Mouse (Mus musculus) midbrain, postnatal 0 days (tissue): Measurements from ENCODE around the gene Svep1. TPM values are rescaled to one million over a fixed set of nuclear protein-coding genes. Genes with fewer than 3 reads are reported as not detected.
A peak's percentile ranks its signal among the peaks of the same experiment; 100 is the strongest.

Experiments
- ATAC-seq: fragments of 200-750 bp; cut with Nextera tagmentation; 2 replicates; pipeline ENCODE4 v1.8.0; 2017; ENCODE audit warnings: moderate number of reproducible peaks, mild to moderate bottlenecking, moderate TSS enrichment, moderate library complexity; ENCODE audit not compliant: low FRiP score
- DNase-seq: peaks from one replicate; pipeline ENCODE4 v3.0.0-alpha.2; 2015; ENCODE audit warnings: low spot score
- H3K27ac ChIP-seq: fragments of 300-500 bp; sonication (generic); 2 replicates; pipeline ENCODE4 v1.5.1; 2014; ENCODE audit warnings: low read depth, mild to moderate bottlenecking, low read length, mixed read lengths
- H3K27me3 ChIP-seq: fragments of 300-500 bp; sonication (generic); 2 replicates; pipeline ENCODE4 v1.6.1; 2014; ENCODE audit warnings: low read length, control low read depth, mixed read lengths; ENCODE audit not compliant: insufficient read depth
- H3K36me3 ChIP-seq: fragments of 300-500 bp; sonication (generic); 2 replicates; pipeline ENCODE4 v1.6.1; 2014; ENCODE audit warnings: low read length, control low read depth, mixed read lengths; ENCODE audit not compliant: insufficient read depth
- H3K4me1 ChIP-seq: fragments of 300-500 bp; sonication (generic); 2 replicates; pipeline ENCODE4 v1.6.1; 2014; ENCODE audit warnings: mild to moderate bottlenecking, control low read depth, antibody characterized with exemption, low read length, mixed read lengths; ENCODE audit not compliant: insufficient read depth
- H3K4me2 ChIP-seq: fragments of 300-500 bp; sonication (generic); 2 replicates; pipeline ENCODE4 v1.6.1; 2014; ENCODE audit warnings: low read depth, mild to moderate bottlenecking, low read length, mixed read lengths; ENCODE audit not compliant: poor library complexity, severe bottlenecking
- H3K4me3 ChIP-seq: fragments of 300-500 bp; sonication (generic); 2 replicates; pipeline ENCODE4 v1.5.1; 2014; ENCODE audit warnings: low read depth, mild to moderate bottlenecking, low read length, moderate library complexity
- H3K9ac ChIP-seq: fragments of 300-500 bp; sonication (generic); replicated peaks from 2 replicates; pipeline ENCODE4 v1.6.1; 2014; ENCODE audit warnings: mild to moderate bottlenecking, low read length, moderate library complexity, mixed read lengths; ENCODE audit not compliant: poor library complexity, severe bottlenecking
- H3K9me3 ChIP-seq: fragments of 300-500 bp; sonication (generic); 2 replicates; pipeline ENCODE4 v1.6.1; 2016; ENCODE audit warnings: low read length, control low read depth
- CTCF ChIP-seq: IDR thresholded peaks from 2 replicates; pipeline ENCODE4 v1.5.1; 2016; ENCODE audit warnings: antibody characterized with exemption, mild to moderate bottlenecking
- WGBS: fragments of 180-500 bp; shearing (Covaris S2); extraction: QIAGEN DNeasy Blood & Tissue Kit; methylation state at CpG from one replicate; pipeline ENCODE4 v1.1.7; 2014; 5-methylcytosine and 5-hydroxymethylcytosine counted together
- polyA plus RNA-seq: library from polyadenylated mRNA; unstranded; fragments of >200 nt; fragmentation: Nextera tagmentation; extraction: Ambion mirVana; gene quantifications from 2 replicates; pipeline ENCODE4 v1.2.1, GENCODE M21; 2015
- total RNA-seq: library from RNA; depleted of rRNA; stranded (reverse); fragments of >200 nt; gene quantifications from 2 replicates; pipeline ENCODE4 v1.2.3, GENCODE M21; 2014

The Svep1 gene
- total and polyA plus RNA-seq, 2 experiments from 2014 or later = 0.85 to 5.9 TPM

- Histone ChIP-seq H3K9ac (no peak overlapping the region), H3K27ac (no peak overlapping the region), H3K4me3 (no peak overlapping the region), H3K27me3 (no peaks in the 10 kb centered on the region), H3K36me3 (no peaks in the 10 kb centered on the region), H3K9me3 (no peaks in the 10 kb centered on the region), H3K4me1 (no peaks in the 10 kb centered on the region), H3K4me2 (no peak overlapping the region)
- DNase-seq (no peak), ATAC-seq (no peak)
- no peak for TF ChIP-seq CTCF
- WGBS = 80% methylated on average over 4 of the region's 4 CpGs
Observed at GRCm38 (mm10) chr4:58129844-58130243, 76.8 kb downstream of the Svep1 start.

DNA sequence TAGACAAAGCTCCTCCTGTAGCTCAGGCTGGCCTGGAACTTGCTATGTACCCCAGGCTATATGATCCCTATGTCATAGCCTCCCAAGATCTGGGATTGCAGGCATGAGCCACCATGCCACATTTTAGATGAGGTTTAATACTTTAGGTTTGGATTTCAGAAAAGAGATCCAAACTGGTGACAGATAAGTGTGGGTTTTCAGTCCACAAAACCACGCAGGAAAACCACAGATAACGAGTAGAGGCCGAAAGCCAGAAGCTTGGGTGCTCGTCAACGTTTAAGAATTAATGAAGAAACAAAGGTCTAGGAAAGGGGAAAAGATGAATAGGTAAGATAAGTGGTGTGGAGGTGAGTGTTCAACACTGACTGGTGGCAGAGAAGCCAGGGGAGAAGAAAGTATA lies 79.6 kb downstream of the Svep1 start:
- Histone ChIP-seq H3K27ac (no peak overlapping the region), H3K27me3 (no peaks in the 10 kb centered on the region), H3K9me3 (no peaks in the 10 kb centered on the region), H3K4me2 (no peak overlapping the region), H3K36me3 (no peaks in the 10 kb centered on the region), H3K4me3 (no peak overlapping the region), H3K9ac (no peak overlapping the region), H3K4me1 (no peaks in the 10 kb centered on the region)
- ATAC-seq (no peak), DNase-seq (no peak)
- 91% methylated on average over 5 of the region's 5 CpGs for WGBS
- TF ChIP-seq CTCF = no peak

- Histone ChIP-seq H3K9ac (no peak overlapping the region), H3K4me1 (no peaks in the 10 kb centered on the region), H3K9me3 (no peaks in the 10 kb centered on the region), H3K27ac (no peak overlapping the region), H3K4me2 (no peak overlapping the region; the same call in 1 of the 2 replicates), H3K4me3 (no peak overlapping the region), H3K27me3 (no peaks in the 10 kb centered on the region), H3K36me3 (no peaks in the 10 kb centered on the region)
- no peak for TF ChIP-seq CTCF
- no peak for ATAC-seq
- DNase-seq = peak; percentile 40
- WGBS = 34% methylated on average over 8 of the region's 8 CpGs
Observed at GRCm38 (mm10) chr4:58115452-58115851, 91.2 kb downstream of the Svep1 start.

DNA sequence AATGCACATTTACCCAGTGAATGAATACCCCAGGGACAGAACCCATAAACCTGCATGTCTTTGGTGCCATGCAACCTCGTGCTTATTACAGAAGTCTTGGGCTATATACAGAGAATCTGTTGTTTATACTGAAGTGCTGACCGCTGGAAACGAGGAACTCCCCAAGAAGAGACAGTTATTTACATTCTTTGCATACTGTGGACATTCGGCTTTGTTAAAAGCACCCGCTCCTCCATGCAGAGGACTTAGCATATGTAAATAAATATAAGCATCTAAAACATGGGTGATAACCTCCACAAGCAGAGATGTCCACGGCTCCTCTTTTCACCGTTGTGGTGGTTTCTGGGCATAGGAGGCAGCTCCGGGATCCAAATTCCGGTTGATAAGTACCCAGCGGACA lies 95.7 kb downstream of the Svep1 start:
- 85% methylated on average over 10 of the region's 10 CpGs for WGBS
- no peak for ATAC-seq

DNA sequence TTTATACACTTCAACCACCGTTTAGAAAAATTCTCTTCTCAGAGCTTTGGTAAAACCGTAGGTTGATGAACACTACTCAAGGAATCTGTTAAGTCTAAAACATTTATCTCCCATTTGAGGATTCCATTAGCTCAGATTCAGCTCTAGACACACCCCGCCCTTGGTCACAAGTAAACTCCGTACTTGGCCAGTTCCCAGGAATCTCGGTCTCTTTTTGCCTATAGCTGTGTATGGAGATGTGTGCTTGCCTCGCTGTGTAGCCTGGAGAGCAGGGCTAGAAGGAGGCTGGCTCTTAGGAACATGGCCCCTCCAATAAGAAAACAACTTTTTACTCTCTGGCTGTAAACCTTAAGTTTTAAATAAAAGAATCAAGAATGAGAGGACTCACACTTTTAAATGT lies 96.9 kb downstream of the Svep1 start:
- WGBS = 89% methylated on average over 6 of the region's 6 CpGs
- DNase-seq (no peak), ATAC-seq (no peak)
- H3K4me2 ChIP-seq = no peak overlapping the region
- no peak for TF ChIP-seq CTCF
- H3K9ac ChIP-seq = no peak overlapping the region
- H3K27ac ChIP-seq = no peak overlapping the region
- no peaks in the 10 kb centered on the region for H3K4me1 ChIP-seq
- H3K36me3 ChIP-seq = no peaks in the 10 kb centered on the region
- no peak overlapping the region for H3K4me3 ChIP-seq
- no peaks in the 10 kb centered on the region for H3K27me3 ChIP-seq
- no peaks in the 10 kb centered on the region for H3K9me3 ChIP-seq

More for the DNA sequence above, 95.7 kb downstream of the Svep1 start:
- H3K27ac ChIP-seq = no peak overlapping the region
- H3K4me2 ChIP-seq = no peak overlapping the region
- no peak for DNase-seq
- no peak overlapping the region for H3K4me3 ChIP-seq
- no peaks in the 10 kb centered on the region for H3K9me3 ChIP-seq
- no peak for TF ChIP-seq CTCF
- no peaks in the 10 kb centered on the region for H3K4me1 ChIP-seq
- H3K27me3 ChIP-seq = no peaks in the 10 kb centered on the region
- no peak overlapping the region for H3K9ac ChIP-seq
- H3K36me3 ChIP-seq = no peaks in the 10 kb centered on the region

DNA sequence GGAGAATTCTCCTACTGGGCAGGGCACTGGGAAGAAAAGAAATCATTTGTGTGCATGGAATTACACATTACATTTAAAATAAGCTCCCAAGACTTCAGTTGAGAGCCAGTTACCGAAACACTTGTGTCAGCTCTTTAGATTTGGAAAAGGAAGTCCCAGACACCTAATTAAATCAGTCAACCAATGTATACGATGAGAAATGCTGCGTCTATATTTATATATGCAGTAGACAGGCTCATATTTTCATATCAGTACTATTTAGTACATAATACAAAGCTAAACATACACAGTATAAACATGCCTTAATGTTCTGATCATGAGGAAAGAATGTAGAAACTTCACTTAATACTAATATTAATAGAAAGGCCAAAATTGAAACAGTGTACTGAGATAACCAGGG lies 98.3 kb downstream of the Svep1 start:
- Histone ChIP-seq H3K4me3 (no peak overlapping the region), H3K36me3 (no peaks in the 10 kb centered on the region), H3K27ac (no peak overlapping the region), H3K9ac (no peak overlapping the region), H3K4me1 (no peaks in the 10 kb centered on the region), H3K9me3 (no peaks in the 10 kb centered on the region), H3K4me2 (no peak overlapping the region), H3K27me3 (no peaks in the 10 kb centered on the region)
- DNase-seq (no peak), ATAC-seq (no peak)
- no peak for TF ChIP-seq CTCF
- 82% methylated on average over 3 of the region's 3 CpGs for WGBS
